Mouse (Mus musculus): Measurements from ENCODE around the gene Tgm6. TPM values are rescaled to one million over a fixed set of nuclear protein-coding genes. Genes with fewer than 3 reads are reported as not detected.
A peak's percentile ranks its signal among the peaks of the same experiment; 100 is the strongest.

The Tgm6 gene
- total RNA-seq (2021) = under 1 TPM; 0.14 to 0.15 TPM

- DNase-seq (ENCODE audit: low spot score in 2 of 2) = no peak
- intact Hi-C loops (cut with DNase I) = no loop called here
Measured at GRCm38 (mm10) chr2:130112116-130112515, at the start of gene Tgm6. TSS of gene Tgm6 (plus strand) at chr2:130112416.

- intact Hi-C loops (cut with DNase I) = loop anchor here (2.0 kb wide), 1 partner anchor 101 kb away; no protein-coding TSS in a partner anchor
- peak in 1 of 2 experiments; percentile 29 for DNase-seq (ENCODE audit: low spot score in 2 of 2)
Measured at GRCm38 (mm10) chr2:130068228-130068627, 44.0 kb upstream of the Tgm6 start.

- DNase-seq (ENCODE audit: low spot score in 2 of 2) = no peak
- intact Hi-C loops (cut with DNase I) = loop anchor here (5.0 kb wide), 2 partner anchors 82 to 177 kb away; no protein-coding TSS in a partner anchor
Measured at GRCm38 (mm10) chr2:130070396-130070795, 41.8 kb upstream of the Tgm6 start.

- intact Hi-C loops (cut with DNase I) = no loop called here
- DNase-seq (ENCODE audit: low spot score in 2 of 2) = no peak
Measured at GRCm38 (mm10) chr2:130112804-130113203, 588 bp downstream of the Tgm6 start.

GRCm38 (mm10) chr2:130113379-130113778 lies 1.2 kb downstream of the Tgm6 start:
- DNase-seq (ENCODE audit: low spot score in 2 of 2) = no peak
- intact Hi-C loops (cut with DNase I) = no loop called here

- intact Hi-C loops (cut with DNase I) = no loop called here
- no peak for DNase-seq (ENCODE audit: low spot score in 2 of 2)
Measured at GRCm38 (mm10) chr2:130118649-130119048, 6.4 kb downstream of the Tgm6 start.

GRCm38 (mm10) chr2:130125279-130126059 lies 13.3 kb downstream of the Tgm6 start:
- intact Hi-C loops (cut with DNase I) = no loop called here

GRCm38 (mm10) chr2:130126073-130126472 lies 13.9 kb downstream of the Tgm6 start:
- intact Hi-C loops (cut with DNase I) = no loop called here

More at GRCm38 (mm10) chr2:130125279-130126059, 13.3 kb downstream of the Tgm6 start:
- DNase-seq (ENCODE audit: low spot score in 2 of 2) = no peak

GRCm38 (mm10) chr2:130129687-130130086 lies 17.5 kb downstream of the Tgm6 start:
- DNase-seq (ENCODE audit: low spot score in 2 of 2) = no peak
- intact Hi-C loops (cut with DNase I) = no loop called here

More at GRCm38 (mm10) chr2:130126073-130126472, 13.9 kb downstream of the Tgm6 start:
- no peak for DNase-seq (ENCODE audit: low spot score in 2 of 2)

- DNase-seq (ENCODE audit: low spot score in 2 of 2) = no peak
- intact Hi-C loops (cut with DNase I) = no loop called here
Measured at GRCm38 (mm10) chr2:130143011-130143410, 30.8 kb downstream of the Tgm6 start.

- DNase-seq (ENCODE audit: low spot score in 2 of 2) = no peak
- intact Hi-C loops (cut with DNase I) = no loop called here
Measured at GRCm38 (mm10) chr2:130144703-130145324, 32.6 kb downstream of the Tgm6 start.

- no peak for DNase-seq (ENCODE audit: low spot score in 2 of 2)
- intact Hi-C loops (cut with DNase I) = no loop called here
Measured at GRCm38 (mm10) chr2:130146089-130146668, 34.0 kb downstream of the Tgm6 start.

GRCm38 (mm10) chr2:130155171-130155570 lies 43.0 kb downstream of the Tgm6 start:
- intact Hi-C loops (cut with DNase I) = no loop called here
- no peak for DNase-seq (ENCODE audit: low spot score in 2 of 2)

- intact Hi-C loops (cut with DNase I) = no loop called here
Measured at GRCm38 (mm10) chr2:130155851-130156250, 43.6 kb downstream of the Tgm6 start.

GRCm38 (mm10) chr2:130157231-130158087 lies 45.2 kb downstream of the Tgm6 start:
- intact Hi-C loops (cut with DNase I) = no loop called here
- no peak for DNase-seq (ENCODE audit: low spot score in 2 of 2)

More at GRCm38 (mm10) chr2:130155851-130156250, 43.6 kb downstream of the Tgm6 start:
- no peak for DNase-seq (ENCODE audit: low spot score in 2 of 2)

GRCm38 (mm10) chr2:130158088-130158437 lies 45.8 kb downstream of the Tgm6 start:
- no peak for DNase-seq (ENCODE audit: low spot score in 2 of 2)
- intact Hi-C loops (cut with DNase I) = no loop called here

GRCm38 (mm10) chr2:130162701-130163100 lies 50.5 kb downstream of the Tgm6 start:
- DNase-seq (ENCODE audit: low spot score in 2 of 2) = no peak
- intact Hi-C loops (cut with DNase I) = loop anchor here (10.0 kb wide), 1 partner anchor 488 kb away; no protein-coding TSS in a partner anchor

- DNase-seq (ENCODE audit: low spot score in 2 of 2) = peak; percentile 17 to 37
- intact Hi-C loops (cut with DNase I) = loop anchor here (5.0 to 10.0 kb wide), 3 partner anchors 264 to 492 kb away; no protein-coding TSS in a partner anchor
Measured at GRCm38 (mm10) chr2:130166311-130167214, 54.3 kb downstream of the Tgm6 start.
